Mouse (Mus musculus) kidney, adult 8-10 months (tissue): Measurements from ENCODE around the gene Bcl2a1a.
A peak's percentile ranks its signal among the peaks of the same experiment; 100 is the strongest.
"Not testable (repeated sequence)": the region's sequence is repeated elsewhere in the genome, so short reads cannot be mapped to it uniquely, and the experiment has no call there.

ENCODE experiments used
- DNase-seq, 2 experiments: peaks; one replicate each; pipeline ENCODE4 v3.0.0; 2022

Bcl2a1a gene

DNA sequence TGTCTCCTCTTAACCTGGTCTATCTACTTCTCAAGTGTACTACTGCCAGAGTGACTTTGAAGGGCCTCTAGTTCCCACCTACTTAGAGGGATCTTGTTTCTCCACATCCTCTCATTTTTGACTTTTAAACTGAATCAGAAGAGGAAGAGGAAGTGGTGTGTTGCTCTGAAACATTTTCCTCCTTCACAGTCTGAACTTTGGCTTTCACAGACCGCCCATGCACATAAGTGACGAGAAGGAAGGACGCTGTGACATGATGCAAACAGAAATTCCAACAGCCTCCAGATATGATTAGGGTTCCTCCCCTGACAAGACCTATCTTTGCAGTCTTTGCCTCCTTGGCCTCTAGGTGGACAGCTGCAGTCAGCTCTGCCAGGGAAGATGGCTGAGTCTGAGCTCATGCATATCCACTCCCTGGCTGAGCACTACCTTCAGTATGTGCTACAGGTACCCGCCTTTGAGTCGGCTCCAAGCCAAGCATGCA lies at the start of gene Bcl2a1a:
Bcl2a1a (plus strand) TSS at position 231 of the 484 bp plus-strand sequence.
- not testable (repeated sequence) for DNase-seq

DNA sequence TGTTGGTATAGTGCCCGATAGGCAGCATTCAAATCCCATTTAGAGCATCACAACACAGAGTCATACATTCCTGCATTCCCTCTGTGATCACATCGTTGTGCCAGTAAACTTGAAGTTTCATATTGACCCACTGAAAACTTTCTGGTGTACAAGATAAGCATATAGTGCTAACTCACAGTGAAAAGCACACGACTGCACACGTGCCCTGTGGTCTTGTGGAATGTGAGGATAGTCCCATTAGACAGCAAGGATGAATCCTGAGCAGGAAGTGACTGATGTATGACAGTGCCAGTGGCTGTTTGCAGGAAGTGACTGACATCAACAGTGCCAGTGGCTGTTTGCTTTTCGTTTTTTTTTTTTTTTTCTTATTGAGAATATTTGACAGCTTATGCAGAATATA lies 40.1 kb upstream of the Bcl2a1a start:
- DNase-seq: not testable (repeated sequence)

DNA sequence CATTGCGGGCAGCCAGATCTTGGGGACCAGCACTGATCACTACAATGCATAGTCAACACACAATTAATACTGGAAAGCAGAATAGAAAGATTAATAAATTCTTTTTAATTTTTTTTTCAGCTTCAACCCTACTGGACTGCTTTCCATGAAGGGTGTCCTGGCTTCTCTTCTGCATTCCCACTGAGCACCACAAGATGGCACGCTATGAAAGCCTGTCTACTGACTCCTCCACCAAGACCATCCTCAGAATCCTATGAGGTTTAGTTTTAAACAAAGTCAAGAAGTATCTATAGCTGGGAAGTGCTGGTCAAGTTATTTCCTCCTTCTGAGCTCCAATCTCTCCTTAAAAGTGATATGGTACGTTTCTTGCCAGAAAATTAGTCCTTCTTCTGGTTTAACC lies 18.4 kb upstream of the Bcl2a1a start:
- DNase-seq: peak in 1 of 2 experiments; percentile 19

- DNase-seq: not testable (repeated sequence)
Measured at GRCm38 (mm10) chr9:88951466-88951865, 5.2 kb upstream of the Bcl2a1a start.

- not testable (repeated sequence) for DNase-seq
Measured at GRCm38 (mm10) chr9:88953151-88953550, 3.5 kb upstream of the Bcl2a1a start.

DNA sequence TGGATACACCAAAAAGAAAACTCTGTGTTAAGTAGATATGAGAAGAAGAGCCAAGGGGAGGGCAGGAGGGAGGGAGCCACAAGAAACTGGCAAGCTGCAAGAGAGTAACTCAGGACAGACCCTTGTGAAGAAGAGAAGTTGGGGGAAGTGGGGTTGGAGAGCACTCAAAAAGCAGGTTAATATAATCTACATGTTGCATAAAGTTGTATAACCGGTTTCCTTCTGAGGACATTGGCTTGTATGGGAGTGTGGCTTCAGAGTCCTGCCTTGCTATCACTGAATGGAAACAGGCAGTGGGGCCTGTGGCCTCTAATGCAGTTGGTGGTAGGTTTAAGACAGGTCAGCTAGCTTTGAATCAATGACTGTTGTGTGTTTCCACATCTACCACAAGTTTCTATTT lies 1.5 kb upstream of the Bcl2a1a start:
- DNase-seq: not testable (repeated sequence)

DNA sequence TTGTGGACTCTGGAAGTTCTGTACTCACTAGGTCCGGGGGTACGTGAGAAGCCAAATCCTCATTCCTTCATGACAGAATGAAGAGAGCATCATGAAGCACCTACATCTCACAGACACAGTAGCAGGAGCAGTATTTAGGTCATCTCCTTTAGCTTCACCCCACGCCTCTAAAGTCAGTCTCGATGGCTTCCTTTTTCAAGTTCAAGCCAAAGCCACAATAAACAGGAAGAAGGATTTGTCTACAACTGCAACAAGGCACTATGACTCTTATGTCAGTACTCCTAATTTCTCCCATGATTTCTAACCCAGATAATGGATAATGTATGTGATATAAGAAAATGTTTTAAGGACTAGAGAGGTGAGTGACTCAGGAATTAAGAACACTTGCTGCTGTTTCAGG lies 665 bp upstream of the Bcl2a1a start:
- not testable (repeated sequence) for DNase-seq

GRCm38 (mm10) chr9:88958891-88959290 lies 2.2 kb downstream of the Bcl2a1a start:
- no peak for DNase-seq

GRCm38 (mm10) chr9:88959981-88960380 lies 3.3 kb downstream of the Bcl2a1a start:
- DNase-seq: not testable (repeated sequence)

GRCm38 (mm10) chr9:88966462-88966861 lies 9.8 kb downstream of the Bcl2a1a start:
- DNase-seq: not testable (repeated sequence)

DNA sequence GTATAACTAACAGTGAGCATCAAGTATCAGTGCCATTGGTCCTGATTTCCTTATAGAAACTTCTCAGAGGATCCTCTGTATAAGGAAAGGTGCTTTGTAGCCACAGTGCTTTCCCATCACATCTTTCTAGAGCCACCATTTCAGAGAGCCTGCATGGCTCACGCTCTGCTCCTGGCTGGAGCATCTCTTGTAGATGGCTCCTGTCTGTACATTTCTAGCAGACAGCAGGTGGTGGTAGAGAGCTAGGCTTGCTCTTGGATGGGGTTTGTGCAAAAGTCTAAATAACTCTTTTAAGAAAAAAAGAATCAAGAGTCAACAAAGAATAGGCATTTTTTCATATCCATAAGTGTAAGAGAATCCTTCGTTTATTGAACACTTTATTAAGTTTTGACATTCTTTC lies 12.8 kb downstream of the Bcl2a1a start:
- not testable (repeated sequence) for DNase-seq

GRCm38 (mm10) chr9:88976875-88977274 lies 20.2 kb downstream of the Bcl2a1a start:
- not testable (repeated sequence) for DNase-seq

DNA sequence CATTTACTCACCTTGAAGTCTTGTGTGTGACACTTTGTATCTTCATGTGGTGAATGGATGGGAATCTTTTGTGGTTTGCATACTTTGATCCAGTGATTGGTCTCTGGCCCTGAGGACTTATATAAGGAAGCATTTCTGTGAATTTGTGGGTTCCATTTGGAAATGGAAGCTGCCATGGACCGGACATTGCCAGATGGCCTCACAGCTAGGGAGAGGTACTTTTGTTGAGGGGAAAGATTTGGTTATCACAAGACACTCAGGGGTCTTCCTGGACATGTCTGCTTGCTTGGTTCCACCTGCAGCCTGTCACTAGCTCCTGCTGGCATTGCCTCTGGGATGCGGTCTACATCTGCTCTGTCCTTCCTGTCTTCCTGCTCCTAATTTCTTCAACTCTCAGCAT lies 23.1 kb downstream of the Bcl2a1a start:
- DNase-seq: not testable (repeated sequence)

- DNase-seq: not testable (repeated sequence)
Measured at GRCm38 (mm10) chr9:89001541-89001940, 44.8 kb downstream of the Bcl2a1a start.
